Mouse (Mus musculus): ENCODE data around the gene Nav2. TPM values are rescaled to one million over a fixed set of nuclear protein-coding genes. Genes with fewer than 3 reads are reported as not detected.

The Nav2 gene
- polyA plus RNA-seq, 1 experiment, result 51.7 TPM

DNA sequence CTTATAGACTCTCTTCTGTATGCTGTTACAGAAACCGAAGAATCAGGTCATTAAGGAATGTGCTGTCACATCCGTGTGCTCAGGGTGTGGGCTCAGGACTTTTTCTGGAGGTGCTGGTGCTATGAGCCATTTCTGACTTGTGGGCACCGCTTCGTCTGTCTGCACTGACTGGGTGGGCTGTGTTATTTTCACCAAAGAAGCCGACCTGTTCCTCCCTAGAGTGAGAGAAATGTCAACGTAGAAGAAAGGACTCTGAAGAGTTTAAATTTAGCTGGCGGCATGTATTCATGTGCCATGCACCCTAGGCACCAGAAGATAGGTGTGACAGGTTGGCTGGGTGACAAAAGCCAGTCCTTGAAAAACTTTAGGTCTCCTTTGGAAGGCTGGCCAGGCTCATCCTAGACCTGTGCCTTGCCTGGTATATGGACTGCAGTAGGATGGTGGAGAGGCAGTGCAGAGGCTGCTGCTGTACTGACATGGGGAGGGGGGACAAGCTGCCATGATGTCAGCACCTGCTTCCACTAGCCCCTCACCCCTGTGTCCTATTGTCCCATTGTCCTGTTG lies 599.5 kb downstream of the Nav2 start:
- Histone ChIP-seq H3K27me3 (ENCODE audit: control insufficient read depth, insufficient read depth, low read length, poor library complexity, severe bottlenecking) (no peaks in the 10 kb centered on the region), H3K36me3 (ENCODE audit: control insufficient read depth, insufficient read depth, low read length, poor library complexity, severe bottlenecking) (no peaks in the 10 kb centered on the region), H3K9me3 (replicated peaks; ENCODE audit: control insufficient read depth, insufficient read depth, low read length, poor library complexity, severe bottlenecking) (no peaks in the 10 kb centered on the region), H3K4me1 (ENCODE audit: control insufficient read depth, insufficient read depth, low read length) (peaks cover 9% of the 10 kb centered on the region), H3K9ac (ENCODE audit: low read depth, poor library complexity, severe bottlenecking) (no peak overlapping the region), H3K4me3 (ENCODE audit: low read depth, low read length) (no peak overlapping the region), H3K27ac (ENCODE audit: insufficient read depth, low read length) (no peak overlapping the region)
- TF ChIP-seq CTCF (IDR thresholded peaks at IDR 0.05; ENCODE audit: low read depth, low read length), result no peak
- TF ChIP-seq POLR2A (IDR thresholded peaks at IDR 0.05; ENCODE audit: insufficient read depth, low read length), result no peak

DNA sequence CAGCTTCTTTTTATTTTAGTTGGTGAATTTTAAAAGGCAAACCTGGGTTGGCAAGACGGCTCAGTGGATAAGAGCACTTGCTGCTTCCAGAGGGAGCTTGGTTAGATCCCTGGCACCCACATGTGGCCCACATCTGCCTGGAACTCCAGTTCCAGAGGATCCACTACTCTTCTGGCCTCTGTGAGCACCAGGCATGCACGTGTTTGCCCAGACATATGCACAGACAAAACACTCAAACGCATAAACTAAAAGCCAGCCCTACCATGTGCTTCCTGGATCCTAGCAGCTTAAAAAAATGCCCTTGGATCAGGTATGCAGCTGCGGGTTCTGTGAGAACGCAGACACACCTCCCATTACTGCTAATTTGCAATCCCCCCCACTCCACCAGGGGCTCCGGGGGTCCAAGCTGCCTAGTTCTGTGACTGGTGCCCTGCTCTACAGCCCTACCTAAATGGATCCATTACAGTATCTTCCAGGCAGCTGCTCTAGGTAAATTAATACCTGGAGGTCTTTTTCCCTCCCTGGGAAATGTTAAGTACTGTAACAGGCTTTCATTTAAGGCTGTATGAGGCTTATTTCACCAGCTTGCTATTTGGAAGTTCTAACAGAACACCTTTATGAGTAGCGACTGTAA lies 603.4 kb downstream of the Nav2 start:
- Histone ChIP-seq H3K36me3 (ENCODE audit: control insufficient read depth, insufficient read depth, low read length, poor library complexity, severe bottlenecking) (no peaks in the 10 kb centered on the region), H3K4me1 (ENCODE audit: control insufficient read depth, insufficient read depth, low read length) (peaks cover 2% of the 10 kb centered on the region), H3K27me3 (ENCODE audit: control insufficient read depth, insufficient read depth, low read length, poor library complexity, severe bottlenecking) (no peaks in the 10 kb centered on the region), H3K27ac (ENCODE audit: insufficient read depth, low read length) (no peak overlapping the region), H3K9ac (ENCODE audit: low read depth, poor library complexity, severe bottlenecking) (no peak overlapping the region), H3K4me3 (ENCODE audit: low read depth, low read length) (no peak overlapping the region), H3K9me3 (replicated peaks; ENCODE audit: control insufficient read depth, insufficient read depth, low read length, poor library complexity, severe bottlenecking) (no peaks in the 10 kb centered on the region)
- TF ChIP-seq EP300 (IDR thresholded peaks at IDR 0.05; ENCODE audit: insufficient read depth, low read depth, low read length) (no peak), POLR2A (IDR thresholded peaks at IDR 0.05; ENCODE audit: insufficient read depth, low read length) (no peak), CTCF (IDR thresholded peaks at IDR 0.05; ENCODE audit: low read depth, low read length) (no peak)

DNA sequence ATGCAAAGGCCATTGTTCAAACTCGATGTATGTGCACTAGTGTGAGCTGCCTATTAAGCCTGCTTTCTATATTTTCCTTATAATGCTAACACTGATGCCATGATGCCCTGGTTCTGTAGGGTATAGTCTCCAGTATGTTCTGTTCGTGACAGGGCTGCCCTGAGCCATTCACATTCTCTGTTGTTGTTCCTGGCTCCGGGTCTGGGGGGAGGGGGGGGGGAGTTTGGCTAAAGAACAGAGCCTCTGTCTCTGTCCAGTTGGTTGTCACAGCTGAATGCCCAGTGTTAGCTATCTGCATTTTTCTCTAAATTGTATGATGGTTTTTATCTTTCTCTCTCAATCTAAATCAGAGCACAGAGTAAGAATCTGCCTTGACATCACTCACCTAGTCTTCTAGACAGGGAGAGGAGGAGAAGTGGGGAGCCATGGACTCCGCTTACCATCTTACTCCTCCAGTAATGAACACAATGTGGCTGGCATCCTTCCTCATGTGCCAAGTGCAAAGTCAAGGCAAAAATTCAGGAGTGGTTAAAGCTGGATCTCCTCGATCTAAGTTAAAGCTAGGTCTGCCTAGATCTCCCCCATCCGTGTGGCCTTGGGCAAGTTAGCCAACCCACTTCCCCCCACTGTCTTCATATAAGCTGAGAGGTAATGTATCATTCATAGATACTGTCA lies 605.4 kb downstream of the Nav2 start:
- Histone ChIP-seq H3K9me3 (replicated peaks; ENCODE audit: control insufficient read depth, insufficient read depth, low read length, poor library complexity, severe bottlenecking) (no peaks in the 10 kb centered on the region), H3K36me3 (ENCODE audit: control insufficient read depth, insufficient read depth, low read length, poor library complexity, severe bottlenecking) (no peaks in the 10 kb centered on the region), H3K9ac (ENCODE audit: low read depth, poor library complexity, severe bottlenecking) (no peak overlapping the region), H3K4me1 (ENCODE audit: control insufficient read depth, insufficient read depth, low read length) (peaks cover 2% of the 10 kb centered on the region), H3K27me3 (ENCODE audit: control insufficient read depth, insufficient read depth, low read length, poor library complexity, severe bottlenecking) (no peaks in the 10 kb centered on the region), H3K27ac (ENCODE audit: insufficient read depth, low read length) (no peak overlapping the region), H3K4me3 (ENCODE audit: low read depth, low read length) (no peak overlapping the region)
- TF ChIP-seq EP300 (IDR thresholded peaks at IDR 0.05; ENCODE audit: insufficient read depth, low read depth, low read length) (no peak), POLR2A (IDR thresholded peaks at IDR 0.05; ENCODE audit: insufficient read depth, low read length) (no peak), CTCF (IDR thresholded peaks at IDR 0.05; ENCODE audit: low read depth, low read length) (no peak)

DNA sequence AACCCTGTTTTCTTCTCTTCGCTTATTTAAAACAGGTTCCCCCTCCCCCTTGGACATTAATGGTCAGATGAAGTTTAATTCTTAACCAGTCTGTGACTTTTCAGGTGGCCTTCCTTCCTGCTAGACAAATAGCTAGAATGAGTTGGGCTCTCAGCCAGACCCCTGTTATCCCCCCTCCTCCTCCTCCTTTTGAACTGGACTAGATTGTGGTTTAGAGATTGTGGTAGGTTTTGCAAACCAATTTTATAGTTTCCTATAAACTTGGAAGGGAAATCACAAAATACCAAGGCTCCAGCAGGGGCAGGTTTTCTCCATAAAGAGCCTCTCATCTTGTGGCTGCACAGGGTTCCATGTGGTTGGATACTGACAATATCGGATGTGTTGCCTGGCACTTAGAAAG lies 606.5 kb downstream of the Nav2 start:
- Histone ChIP-seq H3K27me3 (ENCODE audit: control insufficient read depth, insufficient read depth, low read length, poor library complexity, severe bottlenecking) (no peaks in the 10 kb centered on the region), H3K36me3 (ENCODE audit: control insufficient read depth, insufficient read depth, low read length, poor library complexity, severe bottlenecking) (no peaks in the 10 kb centered on the region), H3K4me1 (ENCODE audit: control insufficient read depth, insufficient read depth, low read length) (peaks cover 2% of the 10 kb centered on the region), H3K4me3 (ENCODE audit: low read depth, low read length) (no peak overlapping the region), H3K9ac (ENCODE audit: low read depth, poor library complexity, severe bottlenecking) (no peak overlapping the region), H3K27ac (ENCODE audit: insufficient read depth, low read length) (no peak overlapping the region), H3K9me3 (replicated peaks; ENCODE audit: control insufficient read depth, insufficient read depth, low read length, poor library complexity, severe bottlenecking) (no peaks in the 10 kb centered on the region)
- TF ChIP-seq POLR2A (IDR thresholded peaks at IDR 0.05; ENCODE audit: insufficient read depth, low read length) (no peak), EP300 (IDR thresholded peaks at IDR 0.05; ENCODE audit: insufficient read depth, low read depth, low read length) (no peak), CTCF (IDR thresholded peaks at IDR 0.05; ENCODE audit: low read depth, low read length) (no peak)

DNA sequence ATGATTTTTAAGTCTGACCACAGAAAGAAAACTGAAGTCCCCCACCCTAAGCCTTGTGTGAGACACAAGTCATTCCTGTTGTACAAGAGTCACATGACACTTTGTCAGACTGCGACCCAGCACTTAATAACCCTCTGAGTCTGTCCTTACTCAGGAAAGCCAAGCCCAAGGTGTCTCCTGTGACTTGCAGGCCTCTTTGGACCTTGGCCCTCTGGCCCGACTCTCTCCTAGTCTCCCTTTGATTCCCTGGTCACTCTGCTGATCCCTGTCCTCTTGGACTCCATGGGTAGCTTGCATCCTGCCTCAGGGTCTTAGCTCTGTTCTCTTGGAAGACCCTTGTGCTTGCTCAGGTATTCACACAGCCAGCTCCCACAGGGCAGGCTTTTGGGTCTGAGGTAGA lies 612.0 kb downstream of the Nav2 start:
- Histone ChIP-seq H3K9me3 (replicated peaks; ENCODE audit: control insufficient read depth, insufficient read depth, low read length, poor library complexity, severe bottlenecking) (no peaks in the 10 kb centered on the region), H3K4me1 (ENCODE audit: control insufficient read depth, insufficient read depth, low read length) (peaks cover 4% of the 10 kb centered on the region), H3K9ac (ENCODE audit: low read depth, poor library complexity, severe bottlenecking) (no peak overlapping the region; the same call in 1 of the 2 replicates), H3K27me3 (ENCODE audit: control insufficient read depth, insufficient read depth, low read length, poor library complexity, severe bottlenecking) (no peaks in the 10 kb centered on the region), H3K36me3 (ENCODE audit: control insufficient read depth, insufficient read depth, low read length, poor library complexity, severe bottlenecking) (no peaks in the 10 kb centered on the region), H3K4me3 (ENCODE audit: low read depth, low read length) (no peak overlapping the region), H3K27ac (ENCODE audit: insufficient read depth, low read length) (peak overlapping the region; percentile 26)
- TF ChIP-seq POLR2A (IDR thresholded peaks at IDR 0.05; ENCODE audit: insufficient read depth, low read length), result no peak

- H3K27me3 ChIP-seq (ENCODE audit: control insufficient read depth, insufficient read depth, low read length, poor library complexity, severe bottlenecking), result no peaks in the 10 kb centered on the region
- peak overlapping the region; percentile 11; the same call in 1 of the 2 replicates for H3K9ac ChIP-seq (ENCODE audit: low read depth, poor library complexity, severe bottlenecking)
- no peaks in the 10 kb centered on the region for H3K36me3 ChIP-seq (ENCODE audit: control insufficient read depth, insufficient read depth, low read length, poor library complexity, severe bottlenecking)
- H3K27ac ChIP-seq (ENCODE audit: insufficient read depth, low read length), result no peak overlapping the region
- TF ChIP-seq POLR2A (IDR thresholded peaks at IDR 0.05; ENCODE audit: insufficient read depth, low read length) (no peak), EP300 (IDR thresholded peaks at IDR 0.05; ENCODE audit: insufficient read depth, low read depth, low read length) (peak; percentile 62)
- H3K4me3 ChIP-seq (ENCODE audit: low read depth, low read length), result no peak overlapping the region
- H3K9me3 ChIP-seq (replicated peaks; ENCODE audit: control insufficient read depth, insufficient read depth, low read length, poor library complexity, severe bottlenecking), result no peaks in the 10 kb centered on the region
- peaks cover 4% of the 10 kb centered on the region for H3K4me1 ChIP-seq (ENCODE audit: control insufficient read depth, insufficient read depth, low read length)
Measured at GRCm38 (mm10) chr7:49521349-49521748, 612.8 kb downstream of the Nav2 start.

All from ES-Bruce4 (cell line).